Mouse (Mus musculus): ENCODE results near the gene Ahsg.

- TF ChIP-seq CHD2 (IDR thresholded peaks at IDR 0.05; ENCODE audit: low read length): no peak
- no peak for TF ChIP-seq SIN3A (IDR thresholded peaks at IDR 0.05; ENCODE audit: low read length)
- no peak for TF ChIP-seq E2F4 (IDR thresholded peaks at IDR 0.05; ENCODE audit: borderline replicate concordance, low read depth, low read length)
- TF ChIP-seq USF2 (IDR thresholded peaks at IDR 0.05; ENCODE audit: borderline replicate concordance in 1 of 2, insufficient read depth in 1 of 2, low read depth in 1 of 2, low read length in 2 of 2): no peak
- TF ChIP-seq ZC3H11A (IDR thresholded peaks at IDR 0.05; ENCODE audit: low read depth, low read length): no peak
- TF ChIP-seq CTCF (IDR thresholded peaks at IDR 0.05 in 2 of 3, conservative IDR thresholded peaks at IDR 0.05 in 1 of 3; ENCODE audit: control insufficient read depth in 1 of 3, insufficient read depth in 1 of 3, low read depth in 2 of 3, low read length in 3 of 3, poor library complexity in 1 of 3, severe bottlenecking in 1 of 3): no peak
- no peak for TF ChIP-seq GATA1 (IDR thresholded peaks at IDR 0.05; ENCODE audit: low read depth, low read length)
- no peak for TF ChIP-seq POLR2AphosphoS2 (IDR thresholded peaks at IDR 0.05; ENCODE audit: low read length)
- TF ChIP-seq NRF1 (IDR thresholded peaks at IDR 0.05; ENCODE audit: insufficient read depth, low read depth, low read length, poor library complexity, severe bottlenecking): no peak
- no peak for TF ChIP-seq MAX (IDR thresholded peaks at IDR 0.05; ENCODE audit: low read length)
- TF ChIP-seq MAFK (IDR thresholded peaks at IDR 0.05; ENCODE audit: borderline replicate concordance, low read depth, low read length): no peak
- TF ChIP-seq ETS1 (IDR thresholded peaks at IDR 0.05; ENCODE audit: low read depth, low read length): no peak
- no peak for TF ChIP-seq POLR2A (IDR thresholded peaks at IDR 0.05; ENCODE audit: control insufficient read depth in 1 of 2, insufficient read depth in 1 of 2, low read depth in 1 of 2, low read length in 2 of 2, poor library complexity in 1 of 2)
Measured at GRCm38 (mm10) chr16:22872397-22872796, 18.7 kb upstream of the Ahsg start.

Data from MEL (cell line).